Mouse (Mus musculus) liver, adult 2 months (tissue): Measurements from ENCODE around the gene Ttll11. TPM values are rescaled to one million over a fixed set of nuclear protein-coding genes. Genes with fewer than 3 reads are reported as not detected.
A peak's percentile ranks its signal among the peaks of the same experiment; 100 is the strongest.

Experiments
- DNase-seq: peaks from one replicate; pipeline ENCODE4 v3.0.0-alpha.2; 2011; ENCODE audit warnings: low read depth, low spot score; ENCODE audit errors: extremely low read depth
- H3K27ac ChIP-seq: fragments of 200-500 bp; replicated peaks from 2 replicates; pipeline ENCODE4 v1.5.1; 2012; ENCODE audit warnings: low read depth, mild to moderate bottlenecking, control low read depth, inconsistent platforms, low read length; ENCODE audit not compliant: insufficient read depth
- H3K27me3 ChIP-seq: fragments of 200-500 bp; 2 replicates; pipeline ENCODE4 v1.6.1; 2012; ENCODE audit warnings: mild to moderate bottlenecking, moderate library complexity, low read length, inconsistent platforms; ENCODE audit not compliant: control insufficient read depth, insufficient read depth
- H3K36me3 ChIP-seq: fragments of 200-500 bp; 2 replicates; pipeline ENCODE4 v1.6.1; 2012; ENCODE audit warnings: low read length, inconsistent platforms; ENCODE audit not compliant: control insufficient read depth, insufficient read depth
- H3K4me1 ChIP-seq: fragments of 200-500 bp; 2 replicates; pipeline ENCODE4 v1.6.1; 2011; ENCODE audit warnings: low read length; ENCODE audit not compliant: control insufficient read depth, insufficient read depth
- H3K4me3 ChIP-seq: fragments of 200-500 bp; 2 replicates; pipeline ENCODE4 v1.5.1; 2011; ENCODE audit warnings: low read depth, mild to moderate bottlenecking, control low read depth, low read length, moderate library complexity; ENCODE audit not compliant: insufficient read depth
- H3K79me2 ChIP-seq: fragments of 200-500 bp; 2 replicates; pipeline ENCODE4 v1.6.1; 2012; ENCODE audit warnings: inconsistent platforms, mild to moderate bottlenecking, low read length, moderate library complexity; ENCODE audit not compliant: control insufficient read depth, insufficient read depth
- H3K9ac ChIP-seq: fragments of 200-500 bp; 2 replicates; pipeline ENCODE4 v1.6.1; 2012; ENCODE audit warnings: low read depth, mild to moderate bottlenecking, control low read depth, inconsistent platforms, low read length
- CTCF ChIP-seq: fragments of 200-500 bp; IDR thresholded peaks from 2 replicates; pipeline ENCODE4 v1.5.1; 2011; ENCODE audit warnings: low read depth, low read length, control low read depth
- POLR2A ChIP-seq: fragments of 200-500 bp; IDR thresholded peaks from 2 replicates; pipeline ENCODE4 v1.6.1; 2011; ENCODE audit warnings: low read length, control low read depth; ENCODE audit not compliant: insufficient read depth; ENCODE audit errors: extremely low read depth
- WGBS: fragments of 180-500 bp; shearing (Covaris S2); methylation state at CpG from one replicate; pipeline ENCODE4 v1.1.7; 2018; 5-methylcytosine and 5-hydroxymethylcytosine counted together
- polyA plus RNA-seq: library from polyadenylated mRNA; depleted of rRNA; stranded (reverse); fragments of >200 nt; gene quantifications from 2 replicates; pipeline ENCODE4 v1.2.3, GENCODE M21; 2012
- total RNA-seq: library from RNA; depleted of rRNA; stranded (reverse); fragments of >200 nt; gene quantifications from 2 replicates; pipeline ENCODE4 v1.2.3, GENCODE M21; 2014

Ttll11 gene
- total and polyA plus RNA-seq, 2 experiments, result 0.09 to 0.55 TPM

DNA sequence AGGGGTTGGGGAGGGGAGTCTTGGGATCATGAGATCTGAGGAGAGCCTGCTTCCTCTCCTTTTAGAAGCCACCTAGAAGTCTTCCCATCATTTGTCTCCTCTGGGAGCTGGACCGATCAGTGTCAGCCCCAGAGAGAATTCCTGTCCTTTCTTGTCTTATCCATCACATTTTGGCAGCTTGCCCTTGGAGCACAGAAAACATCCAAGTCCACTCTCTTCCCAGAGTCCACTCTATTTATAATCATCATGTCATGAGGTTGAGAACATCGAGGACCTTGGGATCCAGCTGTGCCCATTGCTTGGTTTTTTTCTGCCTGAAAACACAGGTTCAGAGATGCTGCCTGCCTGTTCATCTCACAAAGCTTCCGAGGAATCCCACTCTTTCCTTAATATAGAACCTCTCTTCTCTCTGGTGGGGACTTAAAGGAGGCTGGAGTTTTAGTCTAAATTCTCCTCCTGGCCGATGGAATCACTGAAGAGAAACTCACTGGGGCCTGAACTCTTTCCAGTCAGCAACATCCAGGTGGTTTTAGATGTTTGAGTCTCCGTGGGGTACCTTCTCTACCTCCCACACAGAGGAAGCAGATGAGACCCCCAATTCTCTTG is 163.6 kb downstream of the Ttll11 start:
- no peaks in the 10 kb centered on the region for H3K79me2 ChIP-seq
- DNase-seq, result peak; percentile 4
- no peak overlapping the region for H3K4me3 ChIP-seq
- H3K27me3 ChIP-seq, result no peaks in the 10 kb centered on the region
- H3K27ac ChIP-seq, result no peak overlapping the region
- H3K9ac ChIP-seq, result no peak overlapping the region
- H3K4me1 ChIP-seq, result no peaks in the 10 kb centered on the region
- H3K36me3 ChIP-seq, result no peaks in the 10 kb centered on the region
- 71% methylated on average over 5 of the region's 5 CpGs for WGBS
- TF ChIP-seq POLR2A (no peak), CTCF (no peak)

DNA sequence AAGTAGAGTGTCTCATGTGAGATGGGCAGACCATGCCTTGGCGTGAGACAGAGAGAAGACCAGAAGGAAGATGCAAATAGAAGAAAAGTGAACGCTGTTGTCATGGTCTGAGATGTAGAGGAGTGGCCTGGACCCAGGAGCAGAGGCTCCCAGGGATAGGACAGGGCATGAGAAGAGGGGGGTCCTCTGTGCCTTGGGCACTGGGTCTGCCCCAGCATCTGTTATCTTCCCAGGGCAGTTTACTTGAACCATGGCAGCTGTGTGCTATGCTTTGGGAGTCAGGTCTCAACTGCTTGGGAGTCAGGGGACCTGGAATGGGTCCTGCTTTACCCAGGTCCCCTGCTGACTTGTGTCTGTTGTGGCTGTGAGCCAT is 167.2 kb downstream of the Ttll11 start:
- no peak for DNase-seq
- WGBS, result 75% methylated on average over 2 of the region's 2 CpGs
- TF ChIP-seq POLR2A (no peak), CTCF (no peak)

DNA sequence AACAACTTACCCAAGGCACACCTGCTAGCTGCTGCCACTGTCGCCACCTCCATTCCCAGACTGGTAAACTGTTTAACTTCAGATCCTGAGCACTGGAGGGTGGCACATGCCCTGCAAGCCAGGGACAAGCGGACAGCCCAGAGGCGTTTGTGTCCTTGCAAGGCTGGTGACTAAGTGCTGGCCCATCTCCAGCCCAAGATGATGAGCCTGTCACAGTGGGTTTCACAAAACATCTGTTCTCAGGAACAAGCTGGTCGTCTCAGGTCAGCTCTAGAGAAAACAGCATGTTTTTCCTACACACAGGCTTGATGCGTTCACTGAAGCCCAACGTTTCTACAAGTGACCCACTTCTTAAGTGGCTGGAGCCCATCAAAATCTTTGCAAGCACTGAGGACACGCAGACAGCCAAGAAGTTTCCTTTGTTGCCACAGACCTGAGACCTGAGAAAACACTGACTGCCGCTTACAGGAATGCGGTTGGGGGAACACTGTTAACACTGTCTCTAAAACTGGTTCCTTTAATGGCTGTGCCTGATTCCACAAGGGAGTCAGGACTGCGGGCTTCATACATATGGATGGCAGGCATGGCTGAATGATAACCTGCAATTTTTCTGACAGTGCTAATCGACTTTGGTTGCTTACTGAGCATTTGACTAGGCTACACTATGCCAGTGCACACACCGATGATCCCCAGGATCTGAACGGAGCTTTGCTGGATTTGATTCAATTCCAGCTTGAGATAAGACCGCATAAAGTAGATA is 167.7 kb downstream of the Ttll11 start:
- Histone ChIP-seq H3K36me3 (no peaks in the 10 kb centered on the region), H3K4me1 (no peaks in the 10 kb centered on the region), H3K4me3 (no peak overlapping the region), H3K79me2 (no peaks in the 10 kb centered on the region), H3K27ac (no peak overlapping the region), H3K9ac (no peak overlapping the region), H3K27me3 (no peaks in the 10 kb centered on the region)
- DNase-seq, result no peak
- TF ChIP-seq POLR2A, result no peak
- no peak for TF ChIP-seq CTCF
- WGBS, result 73% methylated on average over 14 of the region's 14 CpGs

More for the DNA sequence above, 167.2 kb downstream of the Ttll11 start:
- no peaks in the 10 kb centered on the region for H3K4me1 ChIP-seq
- no peaks in the 10 kb centered on the region for H3K36me3 ChIP-seq
- no peaks in the 10 kb centered on the region for H3K27me3 ChIP-seq
- no peaks in the 10 kb centered on the region for H3K79me2 ChIP-seq
- no peak overlapping the region for H3K27ac ChIP-seq
- H3K9ac ChIP-seq, result no peak overlapping the region
- H3K4me3 ChIP-seq, result no peak overlapping the region

DNA sequence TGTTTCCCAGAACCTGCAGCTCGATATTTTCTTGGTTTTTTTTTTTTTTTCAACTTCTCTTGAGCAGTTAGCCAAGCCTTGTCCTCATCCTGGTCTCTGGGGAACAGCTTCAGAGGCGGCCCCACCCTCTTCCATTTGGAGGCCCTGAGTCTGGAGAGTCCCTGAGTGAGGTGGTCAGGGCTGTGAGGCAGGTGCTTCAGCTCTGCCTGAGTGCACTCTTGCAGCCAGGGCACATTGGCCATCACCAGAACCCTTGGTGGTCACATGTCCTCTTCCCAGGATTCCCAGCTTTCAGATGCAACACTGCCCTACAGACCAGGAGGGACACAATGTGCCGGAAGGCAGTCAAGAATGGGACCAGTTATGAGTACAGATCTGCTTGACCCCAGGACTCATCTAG is 169.7 kb downstream of the Ttll11 start:
- Histone ChIP-seq H3K27ac (no peak overlapping the region), H3K79me2 (no peaks in the 10 kb centered on the region), H3K27me3 (no peaks in the 10 kb centered on the region), H3K9ac (no peak overlapping the region), H3K36me3 (no peaks in the 10 kb centered on the region), H3K4me1 (no peaks in the 10 kb centered on the region), H3K4me3 (no peak overlapping the region)
- no peak for DNase-seq
- WGBS, result 78% methylated on average over 3 of the region's 3 CpGs
- TF ChIP-seq CTCF (no peak), POLR2A (no peak)

DNA sequence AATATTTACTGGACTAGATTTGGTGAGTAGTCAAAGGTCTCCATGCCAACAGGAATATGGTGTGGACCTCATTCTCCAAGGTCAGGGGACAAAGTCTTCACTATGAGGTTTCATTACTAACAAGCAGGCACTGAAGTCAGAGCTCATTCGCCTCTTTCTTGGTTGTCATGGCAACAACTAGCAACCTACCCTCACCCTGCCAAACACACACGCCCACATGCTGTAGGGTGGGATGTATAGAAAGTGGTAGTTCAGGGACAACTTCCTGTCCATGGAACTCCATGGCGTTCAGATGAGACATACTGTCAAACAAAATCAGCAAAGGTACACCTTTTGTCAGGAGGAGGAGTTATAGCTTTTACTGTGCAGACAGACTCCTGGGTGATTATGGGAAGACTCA is 170.6 kb downstream of the Ttll11 start:
- no peak for DNase-seq
- 51% methylated on average over 3 of the region's 3 CpGs for WGBS

DNA sequence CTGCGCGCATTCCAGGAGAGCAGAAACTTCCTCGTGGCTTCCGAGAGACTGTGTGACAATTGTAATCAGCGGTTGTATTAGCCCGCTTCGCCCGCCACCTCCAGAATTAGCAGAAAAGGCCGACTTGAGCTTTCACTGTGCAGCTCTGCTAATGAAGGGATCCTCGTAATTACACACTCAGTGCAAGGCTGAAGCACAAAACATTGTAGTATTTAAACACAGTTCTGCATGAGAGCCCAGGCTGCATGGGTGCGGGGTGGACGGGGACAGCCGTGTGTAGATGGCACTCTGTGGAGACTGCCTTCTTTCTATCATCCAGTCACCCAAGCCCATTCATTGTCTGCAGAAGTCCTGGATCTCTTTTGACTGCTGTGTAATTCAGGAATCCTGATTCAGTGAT is 173.8 kb downstream of the Ttll11 start:
- Histone ChIP-seq H3K27ac (no peak overlapping the region), H3K9ac (no peak overlapping the region), H3K4me1 (no peaks in the 10 kb centered on the region), H3K4me3 (no peak overlapping the region), H3K79me2 (no peaks in the 10 kb centered on the region), H3K36me3 (no peaks in the 10 kb centered on the region), H3K27me3 (no peaks in the 10 kb centered on the region)
- no peak for DNase-seq
- 83% methylated on average over 13 of the region's 13 CpGs for WGBS
- TF ChIP-seq POLR2A, result no peak
- TF ChIP-seq CTCF, result no peak

More for the DNA sequence above, 170.6 kb downstream of the Ttll11 start:
- no peaks in the 10 kb centered on the region for H3K27me3 ChIP-seq
- TF ChIP-seq POLR2A (no peak), CTCF (no peak)
- H3K9ac ChIP-seq, result no peak overlapping the region
- no peaks in the 10 kb centered on the region for H3K79me2 ChIP-seq
- H3K36me3 ChIP-seq, result no peaks in the 10 kb centered on the region
- H3K27ac ChIP-seq, result no peak overlapping the region
- H3K4me1 ChIP-seq, result no peaks in the 10 kb centered on the region
- H3K4me3 ChIP-seq, result no peak overlapping the region
